Mouse (Mus musculus) fibroblast of lung, adult 2 months (primary cell): ENCODE measurements around the gene Lrrc56.

Experiments
- DNase-seq: peaks from one replicate; pipeline ENCODE4 v3.0.0-alpha.2; 2011; ENCODE audit warnings: low read depth

Lrrc56 gene

DNA sequence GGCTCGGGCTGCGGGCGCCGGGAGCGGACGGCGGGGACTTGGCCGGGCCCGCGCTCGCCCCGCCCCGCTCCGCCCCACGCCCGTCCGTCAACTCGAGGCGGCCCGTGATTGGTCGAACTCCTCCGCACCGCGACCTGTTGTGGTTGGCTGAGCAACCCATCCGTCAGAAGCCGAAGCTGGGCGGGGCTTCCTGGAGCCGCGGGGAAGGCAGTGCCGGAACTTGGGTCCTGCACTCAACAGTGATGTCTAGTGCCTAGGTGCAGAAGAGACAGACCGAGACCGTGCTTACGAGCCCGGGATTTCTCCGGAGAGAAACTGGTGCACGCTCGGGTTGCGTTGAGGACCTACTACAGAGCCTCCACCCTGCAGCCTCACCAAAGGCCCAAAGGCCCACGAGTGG, at the start of gene Lrrc56, which contains the start of gene Hras:
TSS of gene Lrrc56 (plus strand) at position 210 of the 400 bp plus-strand sequence.
TSS of gene Hras (minus strand) at position 58 of the 400 bp plus-strand sequence.
- peak; percentile 89 for DNase-seq

- DNase-seq = no peak
Measured at GRCm38 (mm10) chr7:141144650-141145049, 49.3 kb upstream of the Lrrc56 start.

DNA sequence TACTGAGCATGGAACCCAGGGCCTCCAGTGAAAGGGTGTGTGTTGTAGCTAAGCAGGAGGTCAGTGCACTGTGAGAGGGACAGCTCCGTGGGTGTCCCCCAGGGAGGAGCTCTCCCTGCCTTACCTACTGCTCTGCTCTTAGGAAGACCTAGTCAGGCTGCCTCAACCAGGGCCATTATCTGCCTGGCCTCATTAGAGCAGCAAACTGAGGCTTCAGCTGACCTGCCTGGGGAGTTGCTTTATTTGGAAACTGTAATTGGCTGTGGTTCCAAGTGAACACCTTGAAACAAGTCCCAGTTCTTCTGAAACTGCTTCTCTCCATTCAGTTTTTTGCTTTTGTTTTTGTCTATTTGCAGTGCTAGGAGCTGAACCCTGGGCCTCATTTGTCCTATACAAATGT, 48.6 kb upstream of the Lrrc56 start:
- no peak for DNase-seq

DNA sequence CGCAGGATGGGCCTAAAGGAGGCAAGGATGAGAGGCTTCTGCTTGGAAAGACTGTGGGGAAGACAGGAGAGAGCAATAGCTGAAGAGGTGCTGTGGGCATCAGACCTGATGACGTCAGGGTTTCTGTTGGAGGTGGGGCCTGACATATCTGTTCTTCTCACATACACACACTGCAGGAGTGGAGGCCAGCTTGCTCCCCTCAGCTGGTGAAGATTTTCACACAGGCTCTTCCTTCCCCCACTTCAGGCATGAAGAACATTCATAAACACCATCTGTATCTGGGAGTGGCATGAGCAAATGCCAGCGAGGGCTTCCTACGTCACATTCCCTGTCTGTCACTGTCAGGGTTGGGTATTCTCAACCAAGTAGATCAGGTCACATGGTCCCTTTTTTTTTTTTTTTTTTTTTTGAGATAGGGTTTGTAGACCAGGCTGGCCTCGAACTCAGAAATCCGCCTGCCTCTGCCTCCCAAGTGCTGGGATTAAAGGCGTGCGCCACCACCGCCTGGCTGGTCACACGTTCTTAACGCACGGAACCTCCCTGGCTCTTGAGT, 47.8 kb upstream of the Lrrc56 start:
- DNase-seq = no peak

DNA sequence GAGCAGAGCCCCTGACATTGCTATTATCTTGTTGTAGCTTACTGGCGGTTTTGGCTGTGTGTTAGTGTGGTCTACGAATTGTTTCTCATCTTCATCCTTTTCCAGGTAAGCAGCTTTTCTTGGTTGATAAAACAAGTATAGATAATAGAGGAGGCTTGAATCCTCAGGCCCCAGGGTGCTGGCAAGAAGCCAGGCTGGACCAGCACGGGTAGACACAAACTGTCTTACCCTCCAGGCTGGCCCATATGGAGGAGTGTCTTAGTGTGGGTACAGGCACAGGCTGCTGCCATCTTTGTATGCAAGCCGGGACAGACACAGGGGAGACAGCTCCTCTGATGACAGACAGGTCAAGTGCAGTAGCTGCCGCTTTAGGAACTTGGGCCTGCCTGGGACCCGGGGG, 46.9 kb upstream of the Lrrc56 start:
- DNase-seq = no peak

DNA sequence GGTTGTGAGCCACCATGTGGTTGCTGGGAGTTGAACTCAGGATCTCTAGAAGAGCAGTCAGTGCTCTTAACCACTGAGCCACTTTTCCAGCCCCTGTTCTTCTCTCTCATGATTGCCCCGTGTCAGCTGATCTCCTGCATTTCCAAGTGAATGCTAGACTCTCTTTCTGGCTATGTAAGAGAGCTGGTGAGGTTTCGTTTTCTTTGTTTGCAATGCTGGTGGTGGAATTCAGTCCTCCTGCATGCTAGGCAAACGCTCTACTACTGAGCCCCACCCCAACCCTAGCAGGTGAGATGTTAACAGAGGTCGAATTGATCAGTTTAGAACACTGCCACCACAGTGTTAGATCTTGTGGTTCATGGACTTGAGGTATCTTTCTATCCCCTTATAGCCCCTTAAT, 45.3 kb upstream of the Lrrc56 start:
- DNase-seq = no peak

- no peak for DNase-seq
Measured at GRCm38 (mm10) chr7:141155362-141155761, 38.6 kb upstream of the Lrrc56 start.

GRCm38 (mm10) chr7:141164397-141164796, 29.6 kb upstream of the Lrrc56 start:
- no peak for DNase-seq

DNA sequence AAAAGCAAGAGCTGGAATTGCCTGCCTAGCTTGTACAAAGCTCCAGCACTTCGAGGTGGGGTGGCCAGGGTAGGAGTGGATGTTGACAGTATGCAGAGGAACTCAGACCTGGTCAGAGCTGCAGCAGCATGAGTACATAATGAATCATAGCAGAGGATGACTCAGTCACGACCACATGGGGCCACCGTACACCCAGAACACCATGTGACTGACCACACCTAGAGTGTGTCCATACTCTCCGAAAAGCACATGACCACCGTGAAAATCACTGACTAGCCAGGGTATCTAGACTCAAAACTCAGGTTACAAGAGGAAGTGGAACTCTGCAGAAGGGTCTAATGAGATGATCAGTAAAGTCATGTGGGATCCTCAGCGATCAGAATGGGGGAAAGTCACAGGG, 29.1 kb upstream of the Lrrc56 start:
- DNase-seq = peak; percentile 91

DNA sequence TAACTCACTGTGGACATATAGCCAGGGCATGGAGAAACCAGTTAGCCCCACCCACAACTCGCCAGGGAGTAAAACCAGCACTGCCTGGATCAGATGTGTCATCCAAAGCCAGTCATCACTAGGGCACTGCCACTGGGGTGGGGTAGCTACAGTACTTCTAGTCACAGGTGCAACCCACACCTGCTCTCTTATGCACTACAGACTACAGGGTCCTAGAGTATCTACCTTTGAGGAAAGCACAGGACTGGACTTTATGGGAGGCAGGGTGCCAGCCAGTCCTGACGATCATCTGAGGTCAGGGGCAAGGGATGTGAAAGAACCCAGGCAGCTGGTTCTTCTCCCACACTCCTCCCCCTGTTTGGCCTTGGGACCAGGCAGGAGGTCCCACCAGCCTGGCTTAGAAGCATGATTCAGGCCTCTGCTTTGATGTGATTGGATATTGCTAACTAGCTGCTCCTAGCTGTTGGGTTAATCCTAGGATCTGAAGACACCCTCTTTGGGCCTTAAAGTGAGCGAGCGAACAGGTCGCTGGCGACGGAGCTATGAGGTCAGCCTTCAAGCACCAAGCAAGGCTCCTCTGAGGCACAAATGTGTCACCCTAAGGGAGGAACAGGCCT, 25.9 kb upstream of the Lrrc56 start:
- peak; percentile 56 for DNase-seq

GRCm38 (mm10) chr7:141168518-141168953, 25.4 kb upstream of the Lrrc56 start:
- DNase-seq = peak; percentile 77

DNA sequence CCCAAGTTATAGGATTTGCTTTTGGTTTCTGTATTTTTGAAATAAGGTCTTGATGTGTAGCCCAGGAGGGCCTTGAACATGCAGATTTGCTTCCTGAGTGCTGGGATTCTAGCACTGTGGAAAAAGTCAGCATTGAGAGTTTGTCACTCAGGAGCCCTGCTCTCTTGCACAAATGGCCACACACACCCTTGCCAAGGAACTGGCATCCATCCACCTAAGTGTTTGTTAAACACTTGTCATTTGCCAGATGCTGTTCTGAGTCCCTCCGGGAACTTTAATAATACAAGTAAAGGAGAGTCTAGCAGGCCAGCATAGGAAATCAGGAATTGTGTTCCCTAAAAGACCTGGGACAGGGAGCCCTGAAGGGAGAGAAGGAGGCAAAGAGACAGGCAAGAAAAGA, 24.7 kb upstream of the Lrrc56 start:
- no peak for DNase-seq

DNA sequence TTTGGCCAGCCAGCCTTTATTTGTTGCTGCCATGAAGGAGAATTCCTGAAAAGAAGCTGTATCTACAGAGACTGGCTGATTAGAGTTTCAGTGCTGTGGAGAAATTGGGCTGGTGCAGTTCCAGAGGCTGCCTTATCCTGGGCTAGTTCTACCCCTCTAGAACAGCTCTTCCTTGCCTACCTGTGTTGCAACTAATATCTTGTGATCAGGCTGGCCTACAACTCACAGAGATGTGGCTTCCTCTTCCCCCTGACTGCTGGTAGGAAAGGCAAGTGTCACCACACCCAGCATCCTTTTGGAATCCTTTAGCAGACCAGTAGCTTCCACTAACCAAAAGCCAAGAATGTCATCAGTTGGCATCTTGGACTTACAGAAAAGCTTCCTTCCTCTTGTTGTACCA, 24.1 kb upstream of the Lrrc56 start:
- no peak for DNase-seq

GRCm38 (mm10) chr7:141172116-141173006, 21.6 kb upstream of the Lrrc56 start, which contains the start of gene Rnh1:
TSS of gene Rnh1 (minus strand) at chr7:141172857.
- peak; percentile 88 for DNase-seq

- DNase-seq = no peak
Measured at GRCm38 (mm10) chr7:141173323-141173850, 20.6 kb upstream of the Lrrc56 start.

DNA sequence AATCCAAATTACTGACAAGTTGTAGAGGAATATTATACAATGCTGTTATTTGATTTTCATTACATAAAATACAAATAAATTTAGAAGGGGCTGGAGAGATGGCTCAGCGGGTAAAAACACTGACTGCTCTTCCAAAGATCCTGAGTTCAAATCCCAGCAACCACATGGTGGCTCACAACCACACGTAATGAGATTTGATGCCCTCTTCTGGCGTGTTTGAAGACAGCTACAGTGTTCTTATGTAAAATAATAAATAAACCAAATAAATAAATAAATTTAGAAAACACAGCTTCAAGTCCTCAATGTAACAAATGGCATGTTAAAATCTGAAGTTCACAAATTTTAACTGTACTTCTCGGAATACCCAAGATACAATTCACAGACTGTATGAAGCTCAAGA, 18.9 kb upstream of the Lrrc56 start:
- DNase-seq = no peak

DNA sequence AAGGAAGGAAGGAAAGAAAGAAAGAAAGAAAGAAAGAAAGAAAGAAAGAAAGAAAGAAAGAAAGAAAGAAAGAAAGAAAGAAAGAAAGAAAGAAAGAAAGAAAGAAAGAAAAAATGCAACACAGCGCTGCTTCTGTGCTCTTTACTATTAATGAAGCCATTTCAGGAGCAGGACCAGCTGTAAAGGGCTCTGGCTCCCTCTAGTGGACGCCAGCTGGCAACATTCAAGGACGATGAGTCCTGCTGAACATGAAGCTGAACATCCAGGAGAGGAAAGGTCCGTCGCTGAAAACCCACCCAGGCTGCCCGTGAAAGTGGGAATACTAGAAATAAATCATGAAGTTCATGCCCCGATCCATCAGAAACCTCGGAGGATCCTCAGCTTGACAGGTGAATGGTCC, 17.8 kb upstream of the Lrrc56 start:
- DNase-seq = no peak

DNA sequence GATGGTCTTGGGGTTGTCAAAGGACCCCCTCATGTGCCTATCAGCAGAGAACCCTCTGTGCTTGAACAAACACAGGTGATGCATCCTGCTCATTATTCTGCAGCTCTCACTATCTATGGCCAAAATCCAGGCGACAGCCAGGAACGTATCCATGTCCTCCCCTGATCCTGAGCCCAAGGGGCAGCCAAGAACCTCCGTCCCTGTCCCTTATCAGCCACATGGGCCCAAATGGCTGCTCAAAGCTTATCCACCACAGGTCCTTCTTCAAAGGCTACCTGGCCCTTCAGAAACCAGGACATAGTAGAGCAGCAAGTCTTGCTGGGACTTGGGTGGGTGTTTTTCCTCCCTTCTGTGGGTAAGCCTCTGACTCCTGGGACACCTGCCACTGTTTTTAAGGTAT, 5.8 kb upstream of the Lrrc56 start:
- no peak for DNase-seq

DNA sequence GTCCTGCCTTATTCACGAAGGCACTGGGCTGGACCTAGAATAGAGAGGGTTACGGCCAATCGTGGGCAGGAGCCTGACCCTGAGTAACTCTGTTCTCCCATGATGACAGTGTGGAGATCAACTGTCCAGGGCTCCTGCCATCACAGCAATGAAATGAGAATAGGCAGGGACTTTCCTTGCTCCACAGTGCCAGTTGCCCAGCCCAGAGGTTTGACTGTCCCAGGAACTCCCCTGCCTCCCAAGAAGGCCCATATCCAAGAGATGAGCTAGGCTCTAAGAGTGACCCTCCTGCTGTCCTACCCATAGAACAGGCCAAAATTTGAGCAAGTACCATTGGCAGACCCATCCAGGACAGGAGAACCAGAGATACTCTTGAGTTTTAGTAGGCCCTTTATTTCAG, 5.2 kb upstream of the Lrrc56 start:
- DNase-seq = no peak

GRCm38 (mm10) chr7:141190220-141190619, 3.7 kb upstream of the Lrrc56 start:
- DNase-seq = no peak

GRCm38 (mm10) chr7:141191036-141191435, 2.9 kb upstream of the Lrrc56 start:
- DNase-seq = no peak

GRCm38 (mm10) chr7:141191796-141192685, 1.9 kb upstream of the Lrrc56 start:
- no peak for DNase-seq
